Mouse (Mus musculus): ENCODE measurements around the gene Tmem232.

DNA sequence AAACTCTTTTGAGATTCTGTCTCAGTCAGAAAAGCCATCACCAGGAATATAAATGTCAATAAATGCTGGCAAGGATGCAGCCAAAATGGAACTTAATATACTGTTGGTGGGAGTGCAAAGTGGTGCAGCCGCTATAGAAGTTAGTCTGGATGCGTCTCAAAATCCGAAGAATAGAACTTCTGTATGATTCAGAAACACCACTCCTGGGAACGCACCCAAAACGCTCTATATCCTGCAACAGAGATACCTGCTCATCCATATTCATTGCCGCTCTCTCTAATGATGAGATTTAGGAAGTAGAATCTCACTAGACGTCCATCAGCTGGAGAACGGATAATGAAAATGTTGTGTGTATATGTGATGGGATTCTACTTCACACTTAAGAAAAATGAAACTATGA, 290.3 kb downstream of the Tmem232 start:
- TF ChIP-seq CTCF (IDR thresholded peaks at IDR 0.05; ENCODE audit: extremely low read depth, insufficient read depth, insufficient read length, insufficient replicate concordance) (no peak), POLR2A (IDR thresholded peaks at IDR 0.05; ENCODE audit: low read depth, low read length) (no peak)
